Comparison of ENCODE assay signal across 8 mouse cellular contexts in genomic region chr3:145652322-145653131, GRCm38 (mm10). TPM values are rescaled to one million over a fixed set of nuclear protein-coding genes. Genes with fewer than 3 reads are reported as not detected.
A peak's percentile ranks its signal among the peaks of the same experiment; 100 is the strongest.
DNase-seq lines count a peak whose midpoint lies in the region; ATAC-seq lines count a peak whose summit lies in the region.
"Had no signal": no experiment of that assay in that cellular context is flagged by ENCODE, and none has a peak within 500 bp of the region (broad histone marks: within the 10 kb centered on the region; RNA-seq: fewer than 3 reads in every experiment).

No protein-coding gene starts in this region.

- no peak for ATAC-seq in heart, embryonic 13.5 days (ENCODE audit: extremely low read depth, insufficient number of reproducible peaks, low FRiP score, low TSS enrichment)
- ATAC-seq in midbrain, embryonic 16.5 days = 0 out of 2 replicates have a peak, but pooled peaks have one; percentile 1
- no peak for ATAC-seq in erythroblast, adult 5-6 weeks (replicated peaks; ENCODE audit: low FRiP score, poor library complexity, severe bottlenecking)

- peaks cover 7% of the 10 kb centered on the region for H3K36me3 ChIP-seq in embryonic facial prominence, embryonic 10.5 days (replicated peaks)
- H3K36me3 ChIP-seq in heart, embryonic 13.5 days = peaks cover 18% of the 10 kb centered on the region
- H3K36me3 ChIP-seq in limb, embryonic 10.5 days = peaks cover 11% of the 10 kb centered on the region
- no peaks in the 10 kb centered on the region for H3K36me3 ChIP-seq in midbrain, embryonic 16.5 days (ENCODE audit: control insufficient read depth, insufficient read depth, low read length)

- H3K4me2 ChIP-seq in heart, embryonic 13.5 days = peak overlapping the region; percentile 86
- peak overlapping the region; percentile 87 for H3K4me2 ChIP-seq in midbrain, embryonic 16.5 days (ENCODE audit: low read length)

- WGBS in embryonic facial prominence, embryonic 10.5 days = 3% methylated on average over 20 of the region's 20 CpGs
- WGBS in heart, embryonic 13.5 days = 6% methylated on average over 20 of the region's 20 CpGs
- 6% methylated on average over 20 of the region's 20 CpGs for WGBS in limb, embryonic 10.5 days
- 7% methylated on average over 20 of the region's 20 CpGs for WGBS in midbrain, embryonic 16.5 days

- peak overlapping the region; percentile 98 for H3K9ac ChIP-seq in heart, embryonic 13.5 days
- peak overlapping the region; percentile 58 for H3K9ac ChIP-seq in midbrain, embryonic 16.5 days (ENCODE audit: low read depth, low read length)

- H3K4me1 ChIP-seq in embryonic facial prominence, embryonic 10.5 days = peaks cover 60% of the 10 kb centered on the region
- peaks cover 62% of the 10 kb centered on the region for H3K4me1 ChIP-seq in heart, embryonic 13.5 days
- H3K4me1 ChIP-seq in limb, embryonic 10.5 days = peaks cover 55% of the 10 kb centered on the region
- H3K4me1 ChIP-seq in midbrain, embryonic 16.5 days (ENCODE audit: control insufficient read depth, insufficient read depth, low read length) = peaks cover 44% of the 10 kb centered on the region

- peak; percentile 22 for DNase-seq in ZHBTc4 (ENCODE audit: low read depth, low spot score)
- peak; percentile 61 for DNase-seq in embryonic facial prominence, embryonic 10.5 days (ENCODE audit: low spot score)
- DNase-seq in limb, embryonic 10.5 days (ENCODE audit: low spot score) = peak; percentile 60
- no peak for DNase-seq in layer of hippocampus, adult 18-20 months (ENCODE audit: low spot score in 2 of 2)

- H3K4me3 ChIP-seq in embryonic facial prominence, embryonic 10.5 days = peak overlapping the region; percentile 80
- peak overlapping the region; percentile 88 for H3K4me3 ChIP-seq in heart, embryonic 13.5 days
- peak overlapping the region; percentile 70 for H3K4me3 ChIP-seq in limb, embryonic 10.5 days
- peak overlapping the region; percentile 44 for H3K4me3 ChIP-seq in midbrain, embryonic 16.5 days (ENCODE audit: low read depth, low read length)

- H3K27me3 ChIP-seq in embryonic facial prominence, embryonic 10.5 days (replicated peaks; ENCODE audit: low read depth, poor library complexity, severe bottlenecking) = peaks cover 30% of the 10 kb centered on the region
- no peaks in the 10 kb centered on the region for H3K27me3 ChIP-seq in heart, embryonic 13.5 days (replicated peaks)
- no peaks in the 10 kb centered on the region for H3K27me3 ChIP-seq in limb, embryonic 10.5 days (ENCODE audit: low read depth, poor library complexity, severe bottlenecking)
- H3K27me3 ChIP-seq in midbrain, embryonic 16.5 days (ENCODE audit: control insufficient read depth, insufficient read depth, low read depth, low read length) = peaks cover 25% of the 10 kb centered on the region

- no peaks in the 10 kb centered on the region for H3K9me3 ChIP-seq in embryonic facial prominence, embryonic 10.5 days
- H3K9me3 ChIP-seq in heart, embryonic 13.5 days = no peaks in the 10 kb centered on the region
- H3K9me3 ChIP-seq in limb, embryonic 10.5 days (replicated peaks) = no peaks in the 10 kb centered on the region
- H3K9me3 ChIP-seq in midbrain, embryonic 16.5 days (replicated peaks; ENCODE audit: control insufficient read depth, low read length, poor library complexity, severe bottlenecking) = no peaks in the 10 kb centered on the region

- peak overlapping the region; percentile 95 for H3K27ac ChIP-seq in embryonic facial prominence, embryonic 10.5 days (replicated peaks)
- peak overlapping the region; percentile 96 for H3K27ac ChIP-seq in heart, embryonic 13.5 days (replicated peaks)
- peak overlapping the region; percentile 93 for H3K27ac ChIP-seq in limb, embryonic 10.5 days
- H3K27ac ChIP-seq in midbrain, embryonic 16.5 days (ENCODE audit: low read length) = no peak overlapping the region; the same call in 1 of the 2 replicates

RNA-seq across cellular contexts. Expression of gene Ccn1, which starts 2.7 kb away (rescaled TPM):
- polyA plus RNA-seq in embryonic facial prominence, embryonic 10.5 days (2016; fragmentation: Nextera tagmentation; extraction: Ambion mirVana) = 40.2 and 42.2 TPM in 2 replicates
- 60.0 and 62.1 TPM in 2 replicates for polyA plus RNA-seq in heart, embryonic 13.5 days (2015; fragmentation: Nextera tagmentation; extraction: Ambion mirVana)
- 27.0 and 33.3 TPM in 2 replicates for polyA plus RNA-seq in limb, embryonic 10.5 days (2016; fragmentation: Nextera tagmentation; extraction: Ambion mirVana)
- polyA plus RNA-seq in midbrain, embryonic 16.5 days (2015; fragmentation: Nextera tagmentation; extraction: Ambion mirVana) = 7.2 and 7.9 TPM in 2 replicates
- 1 to 10 TPM; 5.2 to 5.3 TPM for total RNA-seq in layer of hippocampus, adult 18-20 months (2021)
- total RNA-seq in erythroblast, adult 5-6 weeks (2015; ENCODE audit: low replicate concordance) = not detected in 2 replicates
- total RNA-seq in erythroblast, adult 5-6 weeks (2017; ENCODE audit: low replicate concordance) = not detected in 2 replicates
- total RNA-seq: hematopoietic stem cell, adult 5-6 weeks had no signal

Comparison
In these comparisons a context has a peak if more than half of its experiments do, and no peak if none do; other contexts are left out.
1. DNase-seq: peak in ZHBTc4 (single experiment), embryonic facial prominence, embryonic 10.5 days (single experiment) and limb, embryonic 10.5 days (single experiment); none in layer of hippocampus, adult 18-20 months (0 of 2).
2. Peak in every context shown above with its lines, with median percentiles within 50 percentile points of each other: H3K4me3 ChIP-seq.